Mouse (Mus musculus) neural tube, embryonic 13.5 days (tissue): ENCODE data around the gene Asgr1. TPM values are rescaled to one million over a fixed set of nuclear protein-coding genes. Genes with fewer than 3 reads are reported as not detected.

Experiments used
- ATAC-seq: fragments of 200-750 bp; cut with Nextera tagmentation; 2 replicates; pipeline ENCODE4 v1.8.0; 2017; ENCODE audit warnings: low read depth, mild to moderate bottlenecking, moderate TSS enrichment, moderate library complexity
- H3K27ac ChIP-seq: fragments of 300-500 bp; sonication (generic); replicated peaks from 2 replicates; pipeline ENCODE4 v1.5.1; 2015; ENCODE audit warnings: moderate library complexity, mild to moderate bottlenecking, inconsistent platforms
- H3K27me3 ChIP-seq: fragments of 300-500 bp; sonication (generic); 2 replicates; pipeline ENCODE4 v1.6.1; 2015; ENCODE audit warnings: mild to moderate bottlenecking, inconsistent platforms
- H3K36me3 ChIP-seq: fragments of 300-500 bp; sonication (generic); 2 replicates; pipeline ENCODE4 v1.6.1; 2015; ENCODE audit warnings: mild to moderate bottlenecking, inconsistent platforms
- H3K4me1 ChIP-seq: fragments of 300-500 bp; sonication (generic); replicated peaks from 2 replicates; pipeline ENCODE4 v1.6.1; 2015; ENCODE audit warnings: inconsistent platforms
- H3K4me2 ChIP-seq: fragments of 300-500 bp; sonication (generic); 2 replicates; pipeline ENCODE4 v1.6.1; 2015; ENCODE audit warnings: inconsistent platforms, mild to moderate bottlenecking, moderate library complexity
- H3K4me3 ChIP-seq: fragments of 300-500 bp; sonication (generic); 2 replicates; pipeline ENCODE4 v1.5.1; 2015; ENCODE audit warnings: mild to moderate bottlenecking, inconsistent platforms
- H3K9ac ChIP-seq: fragments of 300-500 bp; sonication (generic); 2 replicates; pipeline ENCODE4 v1.6.1; 2015; ENCODE audit warnings: moderate library complexity, mild to moderate bottlenecking, inconsistent platforms
- H3K9me3 ChIP-seq: fragments of 300-500 bp; sonication (generic); 2 replicates; pipeline ENCODE4 v1.6.1; 2016; ENCODE audit warnings: inconsistent platforms
- WGBS: fragments of 180-500 bp; shearing (Covaris S2); methylation state at CpG from one replicate; pipeline ENCODE4 v1.1.7; 2015; 5-methylcytosine and 5-hydroxymethylcytosine counted together
- polyA plus RNA-seq: library from polyadenylated mRNA; unstranded; fragments of >200 nt; fragmentation: Nextera tagmentation; extraction: Ambion mirVana; gene quantifications from 2 replicates; pipeline ENCODE4 v1.2.1, GENCODE M21; 2015

The Asgr1 gene
- polyA plus RNA-seq, 1 experiment from 2014 or later: 2.6 TPM

DNA sequence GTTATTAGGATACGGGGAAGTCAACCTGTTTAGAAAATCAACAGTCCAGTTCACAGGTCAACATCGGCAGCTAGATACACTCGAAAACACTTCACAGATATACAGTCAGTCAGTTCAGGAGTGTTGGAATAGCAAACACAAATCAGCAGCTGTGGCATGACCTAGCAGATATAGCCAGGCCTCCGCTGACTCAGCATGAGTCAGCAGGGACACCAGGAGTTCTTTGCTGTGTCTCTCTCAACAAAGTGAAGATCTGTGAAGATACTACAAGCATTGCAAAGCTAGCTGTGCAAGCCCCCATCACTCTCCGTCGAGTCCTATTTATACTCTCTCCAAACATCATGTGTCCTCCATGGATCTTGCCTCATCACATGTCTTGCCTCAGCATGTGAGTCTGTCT is 21.7 kb downstream of the Asgr1 start:
- no peak for ATAC-seq
- no peak overlapping the region for H3K9ac ChIP-seq
- H3K27ac ChIP-seq: no peak overlapping the region
- H3K4me2 ChIP-seq: no peak overlapping the region
- no peaks in the 10 kb centered on the region for H3K4me1 ChIP-seq
- H3K4me3 ChIP-seq: no peak overlapping the region
- no peaks in the 10 kb centered on the region for H3K9me3 ChIP-seq
- 86% methylated on average over 6 of the region's 6 CpGs for WGBS
- no peaks in the 10 kb centered on the region for H3K27me3 ChIP-seq
- no peaks in the 10 kb centered on the region for H3K36me3 ChIP-seq

DNA sequence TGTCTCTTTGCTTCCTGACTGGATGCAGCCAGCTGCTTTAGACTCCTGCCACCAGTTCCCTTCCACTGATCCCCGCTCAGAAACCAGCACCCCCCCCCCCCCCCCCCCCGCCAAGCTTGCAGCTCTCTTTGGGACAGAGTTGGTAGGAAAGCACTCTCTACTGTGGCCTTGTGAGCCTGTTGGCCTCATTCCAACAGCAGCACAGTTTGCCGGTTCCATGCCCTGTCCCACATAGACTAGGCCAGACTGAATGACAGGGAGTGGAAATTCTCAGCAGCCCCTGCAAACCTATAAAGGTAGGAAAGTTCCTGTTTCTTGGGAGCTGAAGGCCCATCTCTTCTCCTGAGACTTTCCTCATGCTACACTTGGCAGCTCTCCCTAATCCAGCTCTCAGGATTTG is 23.6 kb downstream of the Asgr1 start:
- H3K27ac ChIP-seq: no peak overlapping the region
- H3K9me3 ChIP-seq: no peaks in the 10 kb centered on the region
- H3K36me3 ChIP-seq: no peaks in the 10 kb centered on the region
- H3K4me3 ChIP-seq: no peak overlapping the region
- H3K9ac ChIP-seq: no peak overlapping the region
- ATAC-seq: no peak
- WGBS: 52% methylated on average over 2 of the region's 3 CpGs
- H3K4me2 ChIP-seq: no peak overlapping the region
- H3K27me3 ChIP-seq: no peaks in the 10 kb centered on the region
- H3K4me1 ChIP-seq: no peaks in the 10 kb centered on the region

DNA sequence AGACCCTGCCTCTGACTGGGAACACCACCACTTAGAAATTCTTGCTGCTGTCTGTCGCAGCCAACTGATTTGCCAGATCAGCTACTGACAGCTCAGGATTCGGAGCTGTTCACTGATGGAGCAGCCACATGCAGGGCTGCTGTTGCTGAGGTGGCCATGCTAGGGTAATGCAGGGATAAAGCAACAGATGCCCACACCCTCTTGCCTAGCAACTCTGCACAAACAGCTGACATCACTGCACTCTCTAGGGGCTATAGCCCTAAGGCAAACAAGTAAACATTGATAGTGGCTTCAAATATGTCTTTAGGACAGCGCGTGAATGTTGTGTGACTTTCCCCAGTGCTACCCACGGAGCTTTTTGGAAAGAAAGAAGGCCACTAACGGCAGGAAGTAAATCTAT is 25.3 kb downstream of the Asgr1 start:
- peaks cover 3% of the 10 kb centered on the region; the same call in 1 of the 2 replicates for H3K27me3 ChIP-seq
- no peak overlapping the region for H3K4me2 ChIP-seq
- no peak overlapping the region for H3K9ac ChIP-seq
- ATAC-seq: no peak
- H3K36me3 ChIP-seq: no peaks in the 10 kb centered on the region
- no peaks in the 10 kb centered on the region for H3K4me1 ChIP-seq
- no peak overlapping the region for H3K27ac ChIP-seq
- WGBS: 70% methylated on average over 6 of the region's 6 CpGs
- no peaks in the 10 kb centered on the region for H3K9me3 ChIP-seq
- no peak overlapping the region for H3K4me3 ChIP-seq

DNA sequence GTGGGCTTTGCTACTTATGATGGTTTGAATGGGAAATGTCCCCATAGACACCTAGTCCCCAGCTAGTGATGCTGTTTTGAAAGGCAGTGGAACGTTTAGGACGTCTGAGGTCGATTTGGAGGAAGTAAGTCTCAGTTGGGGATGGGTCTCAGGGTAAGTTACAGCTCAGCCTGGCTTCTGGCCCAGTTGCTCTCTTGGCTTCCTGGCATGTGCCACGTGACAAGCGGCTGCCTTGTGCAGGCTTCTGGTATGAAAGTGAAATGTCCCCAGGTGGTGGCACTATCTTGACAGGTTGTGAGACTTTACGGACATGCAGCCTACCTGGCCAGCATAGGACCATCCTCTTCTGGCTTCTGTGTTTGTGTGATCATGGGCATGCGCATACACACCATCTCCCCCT is 26.0 kb downstream of the Asgr1 start:
- no peak for ATAC-seq
- no peak overlapping the region for H3K9ac ChIP-seq
- no peaks in the 10 kb centered on the region for H3K9me3 ChIP-seq
- H3K4me3 ChIP-seq: no peak overlapping the region
- no peaks in the 10 kb centered on the region for H3K36me3 ChIP-seq
- H3K27ac ChIP-seq: no peak overlapping the region
- peaks cover 3% of the 10 kb centered on the region; the same call in 1 of the 2 replicates for H3K27me3 ChIP-seq
- no peaks in the 10 kb centered on the region for H3K4me1 ChIP-seq
- WGBS: 80% methylated on average over 7 of the region's 7 CpGs
- no peak overlapping the region for H3K4me2 ChIP-seq

DNA sequence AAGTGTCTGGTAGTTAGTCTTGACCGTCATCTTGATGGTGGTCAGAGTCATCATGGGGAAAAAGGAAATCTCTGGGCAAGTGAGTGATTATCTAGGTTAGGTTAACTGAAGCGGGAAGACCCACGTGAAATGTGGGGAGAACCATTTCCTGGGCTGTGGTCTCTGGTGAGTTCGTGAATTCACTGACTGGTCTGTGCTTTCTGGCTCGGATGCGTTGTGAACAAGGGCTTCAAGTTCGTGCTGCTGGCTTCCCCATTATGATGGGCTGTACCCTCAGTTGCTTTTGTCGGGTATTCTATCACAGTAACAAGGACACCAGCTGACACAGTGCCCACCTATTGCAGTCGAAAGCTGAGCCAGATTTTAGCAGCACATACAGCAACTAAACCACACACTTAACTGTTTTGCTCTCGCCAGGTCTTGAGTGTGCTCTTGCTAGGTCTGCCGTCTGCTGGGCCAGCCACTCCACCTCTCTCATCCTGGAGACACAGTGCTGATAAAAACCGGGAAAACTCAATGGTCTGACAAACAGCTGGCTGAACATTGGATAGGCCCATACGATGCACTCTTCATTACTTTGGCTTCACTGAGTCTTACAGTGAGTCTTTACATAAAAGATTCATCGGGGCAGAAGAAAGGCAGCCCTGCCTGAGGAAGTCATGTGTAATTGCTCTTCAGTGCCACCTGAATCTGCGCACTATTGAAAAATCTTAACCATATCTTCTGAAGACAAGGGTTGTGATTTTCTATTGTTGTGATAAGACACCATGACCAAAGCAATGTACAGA is 27.1 kb downstream of the Asgr1 start:
- H3K4me2 ChIP-seq: no peak overlapping the region
- no peak for ATAC-seq
- H3K27ac ChIP-seq: no peak overlapping the region
- no peaks in the 10 kb centered on the region for H3K4me1 ChIP-seq
- no peak overlapping the region for H3K9ac ChIP-seq
- H3K4me3 ChIP-seq: no peak overlapping the region
- H3K36me3 ChIP-seq: no peaks in the 10 kb centered on the region
- peaks cover 3% of the 10 kb centered on the region; the same call in 1 of the 2 replicates for H3K27me3 ChIP-seq
- WGBS: 83% methylated on average over 15 of the region's 15 CpGs
- H3K9me3 ChIP-seq: no peaks in the 10 kb centered on the region

DNA sequence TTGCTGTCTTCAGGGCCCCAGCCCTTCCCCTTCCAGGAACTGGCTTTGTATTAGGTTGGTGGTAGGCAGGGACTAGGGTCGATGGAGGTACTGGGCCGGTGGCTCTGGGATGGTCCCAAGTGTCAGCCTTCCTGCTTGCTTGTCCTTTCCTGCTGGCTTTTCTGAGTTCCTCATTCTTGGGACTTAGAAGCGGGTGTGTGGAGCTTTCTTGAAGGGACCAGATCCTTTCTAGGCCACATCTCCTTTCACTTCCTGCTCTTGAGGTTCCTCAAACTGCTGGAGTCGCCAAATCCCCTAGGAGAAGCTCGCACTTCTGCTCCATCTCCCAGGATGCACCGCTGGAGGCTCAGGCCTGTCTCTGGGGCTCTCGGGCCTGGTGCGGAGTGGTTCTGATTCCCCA is 30.7 kb downstream of the Asgr1 start:
- no peaks in the 10 kb centered on the region for H3K36me3 ChIP-seq

DNA sequence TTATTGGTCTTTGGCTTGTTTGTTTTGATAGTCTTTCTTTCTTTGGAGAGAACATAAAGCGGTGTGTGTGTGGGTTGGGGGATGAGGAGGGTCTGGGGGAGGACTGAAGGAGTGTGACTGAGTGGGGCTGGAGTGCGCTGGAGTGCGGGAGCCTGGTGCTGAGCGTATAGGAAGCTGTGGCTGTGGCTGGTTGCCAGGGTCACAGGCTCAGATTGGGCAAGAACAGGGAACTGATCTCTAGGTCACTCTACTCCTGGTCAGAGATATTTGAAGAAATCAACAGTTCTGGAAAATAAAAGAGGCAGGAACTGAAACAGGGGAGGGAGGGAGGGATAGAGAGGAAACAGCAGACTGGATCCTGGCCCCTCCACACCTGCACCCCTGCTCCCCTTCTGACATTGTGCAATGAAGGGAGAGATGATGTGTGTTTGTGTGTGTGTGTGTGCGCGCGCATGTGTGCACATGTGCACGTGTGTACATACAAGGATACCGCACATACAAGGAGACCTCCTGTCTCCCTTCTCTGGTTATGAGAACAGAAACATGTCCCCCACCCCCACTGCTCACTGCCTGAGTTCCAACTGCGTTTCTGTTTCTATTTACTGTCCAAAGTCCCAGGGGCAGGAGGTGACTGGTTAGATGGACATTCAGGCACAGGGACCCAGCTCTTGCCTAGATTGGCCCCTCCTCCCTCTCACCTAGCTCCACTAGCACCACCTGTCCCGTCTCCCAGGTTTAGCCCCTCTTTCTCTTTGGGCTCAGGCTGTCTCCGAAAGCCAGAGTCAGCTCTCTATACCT is 38.3 kb downstream of the Asgr1 start, which contains the start of gene Asgr2:
Gene Asgr2 (plus strand): TSS at position 659 of the 798 bp plus-strand sequence.
- no peak within 1 kb of the TSS for H3K9ac ChIP-seq
- WGBS: 82% methylated on average over 12 of the region's 12 CpGs
- H3K27me3 ChIP-seq: no peaks in the 10 kb centered on the region
- no peak for ATAC-seq
- H3K4me3 ChIP-seq: no peak within 1 kb of the TSS
- H3K4me2 ChIP-seq: no peak within 1 kb of the TSS
- no peaks in the 10 kb centered on the region for H3K36me3 ChIP-seq
- H3K9me3 ChIP-seq: no peaks in the 10 kb centered on the region
- H3K27ac ChIP-seq: no peak within 1 kb of the TSS
- no peaks in the 10 kb centered on the region for H3K4me1 ChIP-seq

More for the DNA sequence above, 30.7 kb downstream of the Asgr1 start:
- H3K9me3 ChIP-seq: no peaks in the 10 kb centered on the region
- no peak overlapping the region for H3K27ac ChIP-seq
- no peak overlapping the region for H3K4me3 ChIP-seq
- no peaks in the 10 kb centered on the region for H3K4me1 ChIP-seq
- 82% methylated on average over 8 of the region's 8 CpGs for WGBS
- no peak for ATAC-seq
- H3K9ac ChIP-seq: no peak overlapping the region
- peaks cover 3% of the 10 kb centered on the region; the same call in 1 of the 2 replicates for H3K27me3 ChIP-seq
- no peak overlapping the region for H3K4me2 ChIP-seq

DNA sequence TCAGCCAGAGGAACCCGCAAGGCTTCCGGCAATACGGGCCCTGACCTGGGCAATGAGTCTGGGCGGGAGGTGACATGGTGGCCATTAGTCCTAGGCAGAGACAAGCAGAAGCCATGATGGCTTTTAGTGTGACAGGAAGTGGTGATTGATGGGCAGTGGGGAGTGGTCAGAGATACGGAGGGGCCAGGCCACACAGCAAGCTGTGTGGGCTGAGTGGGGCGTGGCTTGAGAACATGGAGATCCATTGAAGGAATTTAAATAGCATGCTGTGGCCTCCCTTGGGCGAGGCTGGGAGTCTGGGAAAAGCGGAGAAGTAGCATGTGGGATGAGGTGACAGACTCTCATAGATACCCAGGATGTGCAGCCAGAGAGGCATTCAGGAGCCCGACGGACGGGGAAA is 43.5 kb downstream of the Asgr1 start:
- H3K4me2 ChIP-seq: no peak overlapping the region
- H3K27me3 ChIP-seq: no peaks in the 10 kb centered on the region
- H3K4me3 ChIP-seq: no peak overlapping the region
- WGBS: 63% methylated on average over 11 of the region's 11 CpGs
- no peak overlapping the region for H3K9ac ChIP-seq
- no peaks in the 10 kb centered on the region for H3K36me3 ChIP-seq
- H3K27ac ChIP-seq: no peak overlapping the region
- no peak for ATAC-seq
- 0 out of 2 replicates have a peak, but pooled peaks cover 2% of the 10 kb centered on the region for H3K9me3 ChIP-seq
- no peaks in the 10 kb centered on the region for H3K4me1 ChIP-seq

DNA sequence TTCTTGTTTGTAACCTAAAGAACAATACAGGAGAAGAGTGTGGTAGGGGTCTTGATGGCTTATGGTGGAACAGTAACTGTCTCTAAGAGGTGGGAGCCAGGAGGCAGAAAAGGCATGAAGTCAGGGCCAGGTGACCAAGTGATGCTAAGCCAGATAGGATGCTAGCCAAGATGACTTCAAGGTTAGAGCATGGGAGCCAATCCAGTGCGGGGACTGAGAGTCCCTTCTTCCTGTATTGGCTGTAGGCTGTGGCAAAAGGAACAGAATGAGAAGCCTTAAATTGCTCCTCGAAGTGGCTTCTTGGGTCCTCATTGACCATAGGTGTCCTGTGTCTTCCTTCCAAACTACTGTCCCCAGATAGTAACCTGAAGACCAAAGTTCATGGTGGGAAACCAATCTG is 45.2 kb downstream of the Asgr1 start:
- 88% methylated on average over 2 of the region's 2 CpGs for WGBS
- Histone ChIP-seq H3K27ac (no peak overlapping the region), H3K4me2 (no peak overlapping the region), H3K27me3 (no peaks in the 10 kb centered on the region), H3K4me3 (no peak overlapping the region), H3K36me3 (no peaks in the 10 kb centered on the region), H3K9me3 (0 out of 2 replicates have a peak, but pooled peaks cover 2% of the 10 kb centered on the region), H3K4me1 (no peaks in the 10 kb centered on the region), H3K9ac (no peak overlapping the region)
- no peak for ATAC-seq

DNA sequence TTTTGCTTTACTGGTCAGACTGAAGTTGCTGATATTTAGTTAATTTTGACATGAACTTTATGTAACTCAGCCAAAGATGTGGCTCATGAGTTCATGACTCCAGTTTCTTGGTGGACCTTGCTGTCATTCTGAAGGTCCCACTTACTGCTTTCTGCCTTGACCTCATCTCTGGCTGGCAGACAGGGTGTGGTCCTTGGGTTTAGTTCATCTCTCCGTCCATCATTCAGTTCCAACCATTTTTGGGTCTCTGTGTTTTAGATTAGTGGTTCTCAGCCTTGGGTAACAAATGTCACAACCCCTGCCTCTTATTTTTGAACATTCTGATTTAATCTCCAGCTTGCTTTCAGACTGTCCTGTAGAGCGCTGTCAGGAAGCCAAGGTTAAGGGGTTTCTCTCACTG is 45.9 kb downstream of the Asgr1 start:
- 0 out of 2 replicates have a peak, but pooled peaks cover 2% of the 10 kb centered on the region for H3K9me3 ChIP-seq
- no peaks in the 10 kb centered on the region for H3K27me3 ChIP-seq
- H3K4me1 ChIP-seq: no peaks in the 10 kb centered on the region
- no peak overlapping the region for H3K4me3 ChIP-seq
- no peak overlapping the region for H3K4me2 ChIP-seq
- H3K27ac ChIP-seq: no peak overlapping the region
- 80% methylated on average over 2 of the region's 2 CpGs for WGBS
- no peaks in the 10 kb centered on the region for H3K36me3 ChIP-seq
- H3K9ac ChIP-seq: no peak overlapping the region
- ATAC-seq: no peak

DNA sequence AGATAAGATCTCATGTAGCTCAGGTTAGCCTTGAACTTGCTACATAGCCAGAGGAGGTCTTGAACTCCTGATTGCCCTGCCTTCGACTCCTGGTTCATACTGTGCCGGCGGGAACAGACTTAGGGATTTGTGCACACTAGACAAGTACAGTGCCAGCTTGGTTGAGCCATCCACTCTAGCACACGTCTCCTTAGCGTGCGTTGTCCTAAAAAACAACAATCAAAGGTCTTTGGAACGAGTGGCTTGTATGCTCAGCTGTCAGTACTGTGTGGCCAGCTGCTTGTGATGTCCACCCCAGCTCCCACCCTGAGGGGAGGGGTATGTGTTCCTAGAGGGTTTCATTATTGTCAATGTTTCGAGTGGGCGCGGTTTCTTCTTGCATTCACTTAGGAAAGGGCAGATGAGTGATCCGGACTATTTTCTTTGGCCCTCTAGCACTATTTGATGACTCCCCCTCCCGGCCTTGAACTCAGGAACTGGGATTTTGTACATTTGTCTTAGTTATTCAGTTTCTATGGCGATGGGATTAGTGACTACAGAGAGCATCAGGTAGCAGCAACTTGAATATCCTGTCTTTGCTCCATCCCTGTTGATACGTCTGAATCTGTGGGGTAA is 49.9 kb downstream of the Asgr1 start:
- Histone ChIP-seq H3K4me3 (no peak overlapping the region), H3K9ac (no peak overlapping the region), H3K27ac (no peak overlapping the region), H3K27me3 (no peaks in the 10 kb centered on the region), H3K9me3 (0 out of 2 replicates have a peak, but pooled peaks cover under 1% of the 10 kb centered on the region), H3K4me2 (no peak overlapping the region), H3K4me1 (no peaks in the 10 kb centered on the region), H3K36me3 (no peaks in the 10 kb centered on the region)
- no peak for ATAC-seq
- 86% methylated on average over 14 of the region's 14 CpGs for WGBS

DNA sequence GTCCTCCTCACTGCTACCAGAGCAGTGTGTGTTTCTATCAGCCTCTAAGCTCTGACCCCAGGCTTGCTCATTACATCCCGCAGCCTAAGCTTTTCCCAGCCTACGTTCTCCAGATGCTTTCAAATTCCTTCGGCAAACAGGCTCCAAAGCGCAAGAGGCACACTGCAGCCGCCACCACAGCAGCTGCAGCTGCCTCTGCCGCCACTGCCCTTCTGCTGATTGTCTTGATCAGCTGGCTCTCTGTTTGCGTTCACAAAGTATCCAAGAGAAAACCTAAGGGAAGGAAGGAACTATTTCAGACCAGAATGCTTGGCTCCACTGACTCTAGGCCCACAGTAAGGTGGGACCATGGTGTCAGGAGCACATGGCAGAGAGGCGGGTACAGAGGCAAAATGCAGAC is 53.2 kb downstream of the Asgr1 start:
- no peaks in the 10 kb centered on the region for H3K4me1 ChIP-seq
- H3K9ac ChIP-seq: no peak overlapping the region
- H3K27ac ChIP-seq: no peak overlapping the region
- WGBS: 80% methylated on average over 8 of the region's 8 CpGs
- H3K27me3 ChIP-seq: no peaks in the 10 kb centered on the region
- ATAC-seq: no peak
- no peak overlapping the region for H3K4me3 ChIP-seq
- no peaks in the 10 kb centered on the region for H3K36me3 ChIP-seq
- H3K4me2 ChIP-seq: no peak overlapping the region
- no peaks in the 10 kb centered on the region for H3K9me3 ChIP-seq
